Mouse (Mus musculus): Measurements from ENCODE around the gene Ptprcap.
"Not testable (repeated sequence)": the region's sequence is repeated elsewhere in the genome, so short reads cannot be mapped to it uniquely, and the experiment has no call there.

The Ptprcap gene

GRCm38 (mm10) chr19:4153232-4153654 lies at the start of gene Ptprcap:
Ptprcap (plus strand) TSS chr19:4153604.
- in situ Hi-C loops (cut with MseI, MboI), result no loop called here

- in situ Hi-C loops (cut with MseI, MboI), result no loop called here
These were observed 49.6 kb upstream of the Ptprcap start for GRCm38 (mm10) chr19:4103792-4104191.

- in situ Hi-C loops (cut with MseI, MboI), result no loop called here
These were observed 48.7 kb upstream of the Ptprcap start for GRCm38 (mm10) chr19:4104675-4105194.

DNA sequence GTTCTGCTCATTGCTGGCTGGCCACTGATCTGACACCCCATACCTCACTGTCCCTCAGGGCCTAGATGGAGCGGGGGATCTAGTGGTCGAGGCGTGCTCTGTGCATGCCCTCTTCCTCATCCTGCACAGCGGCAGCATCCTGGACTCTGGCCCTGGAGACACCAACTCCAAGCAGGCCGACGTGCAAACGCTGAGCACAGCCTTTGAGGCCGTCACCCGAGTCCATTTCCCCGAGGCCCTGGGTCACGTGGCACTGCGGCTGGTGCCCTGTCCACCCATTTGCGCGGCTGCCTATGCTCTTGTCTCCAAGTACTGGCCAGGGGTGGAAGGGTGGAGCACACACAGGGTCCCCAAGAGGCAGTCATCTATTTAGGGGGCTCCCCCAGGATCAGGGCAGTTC lies 46.8 kb upstream of the Ptprcap start:
- in situ Hi-C loops (cut with MseI, MboI), result no loop called here

DNA sequence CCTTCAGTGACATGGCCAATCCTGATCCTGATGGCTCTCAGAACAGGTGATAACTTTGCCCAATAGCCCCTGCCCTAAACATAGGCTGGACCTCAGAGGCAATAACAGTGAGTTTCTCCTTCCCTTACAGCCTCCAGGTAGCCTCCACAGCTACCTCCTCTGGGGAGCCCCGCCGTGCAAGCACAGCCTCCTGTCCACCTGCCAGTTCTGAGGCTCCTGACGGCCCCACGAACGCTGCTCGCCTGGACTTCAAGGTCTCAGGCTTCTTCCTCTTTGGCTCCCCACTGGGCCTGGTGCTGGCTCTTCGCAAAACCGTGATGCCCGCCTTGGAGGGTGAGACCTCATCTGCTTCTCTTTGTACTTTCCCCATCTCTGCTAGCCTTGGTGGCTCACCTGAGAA lies 44.9 kb upstream of the Ptprcap start:
- in situ Hi-C loops (cut with MseI, MboI), result no loop called here

DNA sequence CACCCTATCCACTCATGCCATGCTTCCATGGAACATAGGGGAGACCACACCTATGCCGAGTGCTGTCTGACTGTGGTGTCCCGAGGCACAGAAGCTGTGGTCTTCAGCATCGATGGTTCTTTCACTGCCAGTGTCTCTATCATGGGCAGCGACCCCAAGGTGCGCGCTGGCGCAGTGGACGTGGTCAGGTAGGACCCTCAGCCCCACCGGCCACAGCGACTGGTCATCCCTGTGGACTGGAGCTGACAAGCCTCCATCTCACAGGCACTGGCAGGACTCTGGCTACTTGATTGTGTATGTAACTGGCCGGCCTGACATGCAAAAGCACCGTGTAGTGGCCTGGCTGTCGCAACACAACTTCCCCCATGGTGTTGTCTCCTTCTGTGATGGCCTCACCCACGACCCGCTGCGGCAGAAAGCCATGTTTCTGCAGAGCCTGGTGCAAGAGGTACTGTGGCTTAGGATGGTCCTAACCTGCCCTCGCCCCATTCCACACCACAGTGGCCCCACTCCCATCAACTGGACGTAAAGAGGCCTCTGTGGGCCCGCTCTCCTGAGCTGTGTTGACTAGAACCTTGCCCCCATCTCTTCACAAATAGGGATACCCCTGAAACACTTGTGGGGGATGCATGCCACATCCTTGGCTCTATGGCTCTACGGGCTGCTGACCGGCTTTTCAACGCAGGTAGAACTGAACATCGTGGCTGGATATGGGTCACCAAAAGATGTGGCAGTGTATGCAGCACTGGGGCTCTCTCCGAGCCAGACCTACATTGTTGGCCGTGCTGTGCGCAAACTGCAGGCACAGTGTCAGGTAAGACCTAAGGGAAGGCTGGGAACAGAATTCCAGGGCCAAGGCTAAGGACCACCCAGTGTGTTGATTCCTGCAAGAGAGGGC lies 41.1 kb upstream of the Ptprcap start:
- in situ Hi-C loops (cut with MseI, MboI), result no loop called here

- in situ Hi-C loops (cut with MseI, MboI), result no loop called here
These were observed 40.1 kb upstream of the Ptprcap start for GRCm38 (mm10) chr19:4113186-4113805.

GRCm38 (mm10) chr19:4113806-4114230 lies 39.6 kb upstream of the Ptprcap start:
- in situ Hi-C loops (cut with MseI, MboI), result no loop called here

- in situ Hi-C loops (cut with MseI, MboI), result no loop called here
These were observed 38.9 kb upstream of the Ptprcap start for GRCm38 (mm10) chr19:4114551-4114950.

DNA sequence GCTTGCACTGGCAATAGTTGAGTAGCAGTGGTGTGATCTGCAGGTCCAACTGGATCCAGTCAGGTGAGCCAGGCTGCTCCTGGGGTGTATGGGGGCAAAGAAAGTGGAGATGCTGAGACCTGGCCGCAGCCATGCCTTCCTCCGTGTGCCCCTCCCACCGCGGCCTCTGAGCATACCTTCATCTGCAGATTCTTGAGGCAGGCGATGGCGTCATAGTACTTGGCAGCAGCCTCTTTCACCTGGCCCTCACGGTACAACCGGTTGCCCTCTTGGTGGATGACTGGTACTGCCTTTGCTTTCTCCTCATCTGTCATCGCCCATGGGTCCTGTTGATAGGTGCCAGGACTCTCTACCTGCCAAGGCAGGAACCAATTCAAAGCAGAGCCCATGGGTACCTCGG lies 38.3 kb upstream of the Ptprcap start:
- in situ Hi-C loops (cut with MseI, MboI), result no loop called here

GRCm38 (mm10) chr19:4115816-4116215 lies 37.6 kb upstream of the Ptprcap start:
- in situ Hi-C loops (cut with MseI, MboI), result no loop called here

GRCm38 (mm10) chr19:4117006-4117405 lies 36.4 kb upstream of the Ptprcap start:
- in situ Hi-C loops (cut with MseI, MboI), result no loop called here

- in situ Hi-C loops (cut with MseI, MboI), result no loop called here
These were observed 35.1 kb upstream of the Ptprcap start for GRCm38 (mm10) chr19:4118350-4118749.

DNA sequence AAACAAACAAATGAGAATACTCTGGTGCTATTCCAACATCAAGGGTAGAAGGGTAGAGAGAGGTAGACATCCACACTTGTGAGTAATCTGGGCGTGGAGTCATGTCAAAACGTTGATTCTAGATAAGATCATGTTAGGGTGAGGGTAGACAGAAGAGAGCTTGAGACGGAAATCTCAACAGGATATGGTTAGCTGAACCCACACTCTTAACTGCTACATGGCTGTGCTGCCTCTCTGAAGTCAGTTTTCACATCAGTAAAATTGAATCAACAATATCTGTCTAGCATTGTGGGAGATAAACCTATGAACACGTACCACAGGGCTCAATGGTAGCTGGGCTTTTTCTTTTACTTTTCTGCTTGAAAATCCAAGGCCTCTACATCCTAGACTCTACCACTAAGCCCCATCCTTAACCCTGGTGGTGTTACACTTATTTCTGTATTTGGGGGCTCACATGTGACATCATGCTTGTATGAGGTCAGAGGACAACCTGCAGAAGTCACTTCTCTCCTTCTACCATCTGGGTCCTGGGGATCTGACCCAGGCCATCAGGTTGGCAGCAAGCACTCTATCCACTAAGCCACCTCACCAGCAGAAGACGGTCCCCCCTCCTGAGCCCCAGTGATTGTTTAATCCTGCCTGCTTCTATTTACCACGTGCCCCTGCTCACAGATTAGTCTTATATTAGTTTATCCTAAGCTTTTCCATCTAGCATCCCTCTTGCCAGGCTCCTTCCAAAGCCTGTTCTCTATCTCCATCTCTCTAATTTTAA lies 33.5 kb upstream of the Ptprcap start:
- in situ Hi-C loops (cut with MseI, MboI), result no loop called here

DNA sequence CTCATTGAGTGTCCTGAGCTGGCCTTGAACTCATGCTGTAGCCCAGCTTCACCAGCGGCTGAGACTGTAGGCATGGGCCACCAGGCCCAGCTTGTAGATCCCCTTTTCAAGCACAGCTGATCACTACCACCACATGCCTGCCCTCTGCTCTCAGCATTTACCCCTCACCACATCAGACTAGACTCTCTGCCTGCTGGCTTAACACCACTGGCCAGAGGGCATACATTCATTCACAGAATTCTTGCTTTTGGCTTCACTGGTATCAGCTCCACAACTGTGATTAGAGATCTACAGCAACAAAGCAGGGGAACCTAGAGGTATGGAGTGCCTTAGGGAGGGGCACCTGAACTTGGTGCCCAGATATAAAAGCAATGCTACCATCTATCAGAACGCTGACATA lies 32.9 kb upstream of the Ptprcap start:
- in situ Hi-C loops (cut with MseI, MboI), result no loop called here

DNA sequence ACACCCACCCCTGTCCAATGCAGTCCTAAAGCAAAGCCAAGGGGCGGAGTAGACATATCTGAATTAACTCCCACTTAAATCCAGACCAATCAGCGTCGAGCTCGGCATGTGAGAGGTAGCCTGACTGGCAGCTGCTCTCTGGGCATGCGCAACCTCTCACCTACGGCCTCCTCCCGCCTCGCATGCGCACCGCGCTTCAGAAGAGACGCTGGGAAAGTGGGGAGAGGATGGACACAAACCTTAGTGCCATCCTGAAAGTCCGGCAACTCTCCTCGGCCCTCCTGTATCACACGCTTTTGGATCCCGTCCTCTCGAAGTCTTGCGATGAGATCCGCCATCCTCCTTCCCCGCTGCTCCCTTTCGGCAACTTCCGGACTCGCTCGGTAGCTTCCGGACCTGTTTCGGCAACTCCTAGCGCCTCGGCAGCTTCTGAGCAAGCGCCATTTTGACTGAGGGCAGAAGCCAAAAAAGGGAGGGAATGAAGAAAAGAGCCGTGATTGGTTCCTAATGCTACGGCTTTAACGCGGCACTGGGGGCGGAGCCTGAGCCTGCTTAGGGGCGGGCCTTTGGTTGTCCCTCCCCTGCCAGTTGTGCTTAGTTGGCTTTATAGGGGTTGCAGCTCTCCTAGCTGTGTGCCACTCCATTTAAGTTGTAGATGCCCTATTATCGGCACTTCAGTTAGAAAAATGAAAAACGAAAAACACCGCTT lies 32.2 kb upstream of the Ptprcap start:
- in situ Hi-C loops (cut with MseI, MboI), result no loop called here

DNA sequence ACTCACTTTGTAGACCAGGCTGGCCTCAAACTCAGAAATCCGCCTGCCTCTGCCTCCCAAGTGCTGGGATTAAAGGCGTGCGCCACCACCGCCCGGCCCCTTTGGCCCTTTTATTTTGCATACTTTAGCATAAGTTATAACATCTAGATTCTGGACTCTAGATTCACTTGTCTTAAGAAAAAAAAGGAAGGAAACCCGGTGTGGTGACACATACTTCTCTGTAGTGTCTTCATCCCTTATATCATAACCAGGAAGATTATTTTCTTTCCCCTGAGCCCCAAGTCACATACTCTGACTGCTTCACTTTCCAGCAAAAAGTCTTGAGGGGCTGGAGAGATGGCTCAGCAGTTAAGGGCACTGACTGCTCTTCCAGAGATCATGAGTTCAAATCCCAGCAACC lies 31.5 kb upstream of the Ptprcap start:
- in situ Hi-C loops (cut with MseI, MboI), result not testable (repeated sequence)

GRCm38 (mm10) chr19:4122411-4123370 lies 30.7 kb upstream of the Ptprcap start:
- in situ Hi-C loops (cut with MseI, MboI), result no loop called here

- in situ Hi-C loops (cut with MseI, MboI), result no loop called here
These were observed 29.0 kb upstream of the Ptprcap start for GRCm38 (mm10) chr19:4124432-4124831.

- in situ Hi-C loops (cut with MseI, MboI), result not testable (repeated sequence)
These were observed 28.1 kb upstream of the Ptprcap start for GRCm38 (mm10) chr19:4125268-4125667.
